Mouse (Mus musculus): ENCODE results near the gene Rel.

Rel gene

GRCm38 (mm10) chr11:23753136-23753710 is 17.5 kb downstream of the Rel start:
- in situ Hi-C loops (cut with MboI, MseI) = loop anchor here (25.0 kb wide), 1 partner anchor 766 kb away; the partner anchor contains the start of genes Cct4, Commd1 and Gm28048

DNA sequence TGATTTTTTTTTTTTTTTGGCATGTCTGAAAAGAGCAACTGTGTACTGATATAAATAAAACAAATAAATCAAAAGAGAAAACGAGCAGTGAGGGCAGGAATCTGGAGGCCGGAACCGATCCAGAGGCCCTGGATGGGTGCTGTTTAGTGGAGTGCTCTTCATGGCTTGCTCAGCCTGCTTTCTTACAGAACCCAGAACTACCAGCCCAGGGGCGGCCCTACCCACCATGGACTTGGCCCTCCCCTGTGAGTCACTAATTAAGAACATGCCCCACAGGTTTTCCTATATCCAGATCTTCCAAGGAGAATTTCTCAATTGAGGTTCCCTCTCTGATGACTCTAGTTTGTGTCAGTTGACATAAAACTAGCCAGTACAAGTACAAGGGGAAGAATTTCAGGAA is 24.7 kb downstream of the Rel start:
- in situ Hi-C loops (cut with MboI, MseI) = no loop called here

DNA sequence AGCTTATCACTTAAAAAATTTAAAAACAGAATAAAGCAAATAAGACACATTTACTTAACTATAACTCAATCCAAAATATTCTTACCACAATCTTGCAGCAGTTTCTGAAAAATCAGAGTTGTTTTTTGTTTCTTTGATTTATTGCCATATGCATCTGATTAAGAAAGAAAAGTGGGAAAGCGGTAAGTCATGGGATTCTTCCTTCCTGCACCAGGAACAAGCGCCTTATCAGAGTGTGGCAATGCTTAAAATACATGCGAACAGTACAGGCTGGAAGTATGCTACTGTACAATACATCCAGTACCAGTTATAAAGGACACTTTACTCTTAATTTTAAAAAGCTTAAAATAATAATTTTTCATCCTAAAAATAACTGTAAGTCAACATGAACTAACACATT is 26.4 kb downstream of the Rel start:
- in situ Hi-C loops (cut with MboI, MseI) = no loop called here

DNA sequence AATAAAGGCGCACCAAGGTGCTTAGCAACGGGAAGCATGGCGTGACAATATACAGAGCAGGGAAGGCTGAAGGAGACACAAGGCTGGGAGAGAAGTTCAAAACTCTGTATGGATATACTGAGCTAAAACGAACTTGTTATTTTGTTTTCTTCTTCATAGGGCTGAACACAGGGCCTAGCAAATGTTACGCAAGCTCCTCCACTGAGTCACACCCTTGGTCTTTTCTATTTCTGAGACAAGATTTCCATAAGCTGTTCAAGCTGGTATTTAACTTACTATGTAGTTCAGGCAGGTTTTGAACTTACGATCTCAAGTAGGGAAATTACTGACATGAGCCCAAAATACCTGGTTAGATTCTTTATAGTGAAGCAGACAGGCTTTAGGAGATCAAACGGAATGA is 29.4 kb downstream of the Rel start:
- in situ Hi-C loops (cut with MboI, MseI) = no loop called here

DNA sequence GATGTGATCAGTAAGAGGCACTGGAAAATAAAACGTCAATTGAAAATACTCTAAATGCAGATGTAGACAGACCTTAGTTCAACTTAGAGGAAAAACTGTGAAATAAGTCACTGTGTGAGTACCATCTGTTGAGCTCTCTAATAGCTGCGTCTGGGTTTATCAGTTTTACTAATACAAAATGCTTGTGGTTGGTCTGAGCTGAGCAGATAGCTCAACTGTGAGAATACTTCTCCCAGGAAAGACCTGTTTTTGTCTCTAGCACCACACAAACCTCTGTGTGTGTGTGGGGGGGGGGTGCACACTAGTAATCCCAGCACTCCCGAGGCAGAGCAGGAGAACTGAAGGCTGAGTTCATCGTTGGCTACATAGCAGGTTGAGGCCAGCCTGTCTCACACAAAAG is 29.9 kb downstream of the Rel start:
- in situ Hi-C loops (cut with MboI, MseI) = no loop called here

GRCm38 (mm10) chr11:23735820-23736470 is 34.8 kb downstream of the Rel start:
- in situ Hi-C loops (cut with MboI, MseI) = loop anchor here (10.0 kb wide), 1 partner anchor 61 kb away; no protein-coding TSS in a partner anchor

- in situ Hi-C loops (cut with MboI, MseI) = loop anchor here (10.0 kb wide), 1 partner anchor 60 kb away; no protein-coding TSS in a partner anchor
Observed at GRCm38 (mm10) chr11:23734749-23735286, 36.0 kb downstream of the Rel start.

DNA sequence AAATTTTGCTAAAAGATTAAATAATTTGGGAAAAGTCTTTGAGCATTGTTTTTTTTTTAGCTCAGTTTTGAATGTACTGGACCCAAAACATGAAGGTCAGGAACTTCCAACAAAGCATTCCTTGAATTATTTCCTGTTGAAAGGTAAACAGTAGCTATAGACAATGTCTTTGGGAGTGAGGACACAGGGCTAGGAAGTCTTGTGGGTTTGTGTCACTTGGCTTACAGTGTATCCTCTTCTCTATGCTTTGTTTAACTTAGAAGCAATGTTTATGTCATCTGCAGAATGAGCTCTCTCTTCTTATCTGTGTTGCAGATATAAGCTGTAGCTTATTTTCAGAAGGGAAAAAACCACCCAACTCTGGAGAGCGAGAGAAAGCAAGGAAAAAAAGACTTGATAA is 37.9 kb downstream of the Rel start:
- in situ Hi-C loops (cut with MboI, MseI) = loop anchor here (10.0 kb wide), 1 partner anchor 58 kb away; no protein-coding TSS in a partner anchor

GRCm38 (mm10) chr11:23730120-23730519 is 40.6 kb downstream of the Rel start:
- in situ Hi-C loops (cut with MboI, MseI) = loop anchor here (10.0 kb wide), 1 partner anchor 55 kb away; no protein-coding TSS in a partner anchor

DNA sequence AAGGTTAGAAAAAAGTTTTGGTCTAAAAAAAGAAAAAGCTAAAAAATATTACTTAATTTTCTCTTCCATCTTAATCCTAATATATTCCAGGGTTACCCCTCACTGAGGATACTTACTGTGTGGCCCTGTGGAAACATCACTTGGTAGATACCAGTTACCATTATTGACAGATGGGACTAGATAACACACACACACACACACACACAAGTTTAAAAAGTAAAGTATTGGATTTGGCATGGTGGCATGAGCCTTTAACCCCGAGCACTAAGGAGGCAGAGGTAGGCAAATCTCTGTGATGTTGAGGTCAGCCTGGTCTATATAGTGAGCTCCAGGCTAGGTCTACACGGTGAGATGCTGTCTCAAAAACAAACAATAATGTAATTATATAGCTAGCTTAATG is 42.6 kb downstream of the Rel start:
- in situ Hi-C loops (cut with MboI, MseI) = no loop called here

DNA sequence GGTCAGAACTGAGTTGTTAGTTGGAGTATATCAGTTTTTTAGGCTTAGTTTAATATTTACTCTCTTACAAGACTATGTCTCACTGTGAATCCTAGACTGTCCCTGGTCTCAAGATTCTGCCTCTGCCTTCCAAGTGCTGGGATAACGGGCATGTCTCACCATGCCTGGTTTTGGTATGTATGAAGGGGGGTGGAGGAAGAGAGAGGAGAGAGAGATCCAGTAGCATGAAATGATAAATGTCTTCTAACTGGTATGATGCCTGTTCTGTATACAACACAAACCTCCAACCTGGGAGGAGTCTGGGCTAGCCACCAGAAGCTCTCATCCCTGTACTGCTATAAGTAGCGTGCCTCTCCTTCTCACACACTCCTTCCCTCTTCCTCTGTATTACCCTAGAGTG is 44.3 kb downstream of the Rel start:
- in situ Hi-C loops (cut with MboI, MseI) = no loop called here

GRCm38 (mm10) chr11:23725850-23726249 is 44.9 kb downstream of the Rel start:
- in situ Hi-C loops (cut with MboI, MseI) = no loop called here

DNA sequence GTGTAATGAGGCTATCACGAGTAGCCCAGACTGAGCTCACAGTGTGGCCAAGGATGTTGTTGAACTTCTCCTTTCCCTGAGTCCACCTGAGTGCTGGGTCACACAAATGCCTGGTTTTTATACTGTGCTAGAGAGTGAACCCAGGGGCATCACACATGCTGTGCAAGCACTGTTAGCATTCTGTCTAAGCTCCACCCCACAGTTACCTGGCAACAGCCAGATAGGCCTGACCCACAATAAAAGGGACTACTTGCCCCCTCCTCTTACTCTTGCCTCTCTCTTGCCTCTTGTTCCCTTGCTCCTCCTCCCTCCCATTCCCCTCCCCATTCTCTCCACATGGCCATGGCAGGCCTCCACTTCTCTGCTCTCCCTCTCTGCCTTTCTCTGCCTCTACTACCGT is 48.4 kb downstream of the Rel start:
- in situ Hi-C loops (cut with MboI, MseI) = no loop called here

DNA sequence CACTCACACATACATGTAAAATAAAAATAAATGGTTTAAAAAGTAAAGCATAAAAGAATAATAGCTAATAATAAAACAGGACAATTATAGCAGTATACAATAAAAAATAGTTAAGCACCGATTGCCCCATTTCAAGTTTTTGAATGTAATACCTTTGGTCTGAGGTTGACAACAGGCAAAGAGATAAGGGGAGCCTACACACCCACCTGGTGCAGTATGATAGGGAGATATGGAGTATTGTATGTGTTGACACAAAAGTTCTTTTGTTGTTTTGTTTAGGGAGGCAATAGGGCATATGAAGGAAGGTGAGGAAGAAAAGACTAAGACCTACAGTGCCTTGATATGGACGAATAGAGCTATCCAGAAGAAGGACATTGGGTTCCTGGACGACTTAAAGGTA is 50.9 kb downstream of the Rel start:
- in situ Hi-C loops (cut with MboI, MseI) = no loop called here

- in situ Hi-C loops (cut with MboI, MseI) = no loop called here
Observed at GRCm38 (mm10) chr11:23718856-23719255, 51.9 kb downstream of the Rel start.

DNA sequence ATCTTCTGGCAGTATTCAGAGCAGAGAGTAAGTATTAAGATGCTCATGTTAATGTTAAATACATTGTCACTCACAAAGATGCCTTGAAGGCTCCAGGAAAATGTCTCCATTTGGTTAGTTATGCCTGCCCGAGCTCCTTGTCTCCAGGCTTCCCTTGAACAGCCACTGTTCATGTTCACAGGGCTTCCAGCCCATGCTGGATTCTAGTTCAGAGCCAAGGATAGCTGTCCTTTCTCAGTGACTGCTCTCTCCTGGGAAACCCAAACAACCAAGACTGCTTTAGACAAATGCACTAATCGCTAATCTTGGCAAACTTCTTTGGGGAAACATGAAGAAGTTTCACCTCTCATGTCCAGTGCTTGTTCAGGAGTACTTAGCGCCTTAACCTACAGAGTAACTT is 58.5 kb downstream of the Rel start:
- in situ Hi-C loops (cut with MboI, MseI) = no loop called here

GRCm38 (mm10) chr11:23704604-23705294 is 66.0 kb downstream of the Rel start:
- in situ Hi-C loops (cut with MboI, MseI) = no loop called here

GRCm38 (mm10) chr11:23701831-23702230 is 68.9 kb downstream of the Rel start:
- in situ Hi-C loops (cut with MboI, MseI) = no loop called here

GRCm38 (mm10) chr11:23699414-23700095 is 71.2 kb downstream of the Rel start:
- in situ Hi-C loops (cut with MboI, MseI) = no loop called here

DNA sequence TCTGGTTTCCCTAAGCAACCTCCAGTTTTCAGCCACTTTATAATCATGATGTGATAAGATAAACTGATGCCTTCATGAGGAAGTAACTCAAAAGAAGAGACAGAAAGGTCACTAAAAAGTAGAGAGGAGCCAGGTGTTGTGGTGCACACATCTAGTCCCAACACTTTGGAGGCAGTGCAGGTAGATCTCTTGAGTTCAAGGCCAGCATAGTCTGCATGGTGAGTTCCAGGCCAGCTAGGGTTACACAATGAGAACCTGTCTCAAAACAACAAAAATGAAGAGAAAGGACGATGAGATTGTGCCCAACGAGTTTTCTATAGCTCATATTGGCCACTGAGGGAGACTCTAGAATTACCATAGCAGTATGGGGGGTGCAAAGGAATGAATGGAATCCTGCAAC is 72.2 kb downstream of the Rel start:
- in situ Hi-C loops (cut with MboI, MseI) = no loop called here

DNA sequence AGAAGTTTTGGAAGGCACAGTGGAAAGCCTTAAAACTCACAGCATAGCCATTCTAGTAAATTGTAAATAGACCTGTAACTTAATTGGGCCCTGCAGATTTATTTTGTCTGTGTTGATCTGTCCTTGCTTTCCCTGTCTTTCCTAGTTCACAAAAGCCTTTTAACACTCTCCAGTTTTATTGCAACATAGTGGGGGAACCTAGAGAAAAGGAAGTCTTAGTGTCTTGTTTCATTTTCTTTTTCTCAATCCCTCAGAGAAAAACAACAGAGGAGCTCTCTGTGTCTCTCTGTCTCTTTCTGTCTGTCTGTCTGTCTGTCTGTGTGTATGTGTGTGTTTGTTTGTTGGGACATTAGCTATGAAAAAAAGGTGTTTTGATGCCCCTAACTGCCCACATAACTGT is 74.9 kb downstream of the Rel start:
- in situ Hi-C loops (cut with MboI, MseI) = no loop called here

GRCm38 (mm10) chr11:23693286-23693685 is 77.5 kb downstream of the Rel start:
- in situ Hi-C loops (cut with MboI, MseI) = no loop called here
